Mouse (Mus musculus) spleen, adult 2 months (tissue): ENCODE measurements around the gene Rpl12.

Experiments used
- CTCF ChIP-seq: fragments of 200-500 bp; IDR thresholded peaks from 2 replicates; pipeline ENCODE4 v1.5.1; 2011; ENCODE audit warnings: mild to moderate bottlenecking, inconsistent platforms; ENCODE audit not compliant: insufficient read depth, insufficient read length, insufficient replicate concordance; ENCODE audit errors: extremely low read depth
- POLR2A ChIP-seq: fragments of 200-500 bp; IDR thresholded peaks from 2 replicates; pipeline ENCODE4 v1.6.1; 2011; ENCODE audit warnings: low read depth, low read length, inconsistent platforms

GRCm38 (mm10) chr2:32981725-32982271 lies 20.4 kb downstream of the Rpl12 start, which contains the start of gene Slc2a8:
- no peak for TF ChIP-seq CTCF
- peak; percentile 14; the same call in 1 of the 2 replicates for TF ChIP-seq POLR2A
